Mouse (Mus musculus) Patski (cell line): ENCODE results near the gene Ube2d3. TPM values are rescaled to one million over a fixed set of nuclear protein-coding genes. Genes with fewer than 3 reads are reported as not detected.
"Not testable (repeated sequence)": the region's sequence is repeated elsewhere in the genome, so short reads cannot be mapped to it uniquely, and the experiment has no call there.

ENCODE experiments used
- ATAC-seq: fragments of 100-300 bp; one replicate; pipeline ENCODE4 v1.8.0; 2021
- CTCF ChIA-PET: fragments of 350-600 bp; sonication (Branson Sonifier 250); formaldehyde crosslinking; loops from one replicate; lab custom pipeline; 2022; ENCODE audit warnings: inconsistent platforms; lab: Charles Lee
- POLR2A ChIA-PET: fragments of 350-600 bp; sonication (Branson Sonifier 250); formaldehyde crosslinking; loops from one replicate; lab custom pipeline; 2022; ENCODE audit warnings: antibody characterized with exemption, inconsistent platforms; lab: Charles Lee
- DNase-seq: peaks from one replicate; pipeline ENCODE4 v3.0.0-alpha.2; 2011; ENCODE audit warnings: low read depth, low spot score
- H3K27me3 ChIP-seq: fragments of 371-371 bp; one replicate; pipeline ENCODE4 v1.5.1; 2021
- CTCF ChIP-seq: fragments of 100-300 bp; IDR thresholded peaks from one replicate; pipeline ENCODE4 v1.5.1; 2021
- in situ Hi-C: fragments of 300-500 bp; cut with MboI; formaldehyde crosslinking; loops from 3 replicates; pipeline ENCODE4 v1.11.1; 2018; ENCODE audit warnings: low pct_unique_long_range_greater_than_20kb, mixed read lengths
- polyA plus RNA-seq: library from polyadenylated mRNA; unstranded; gene quantifications from one replicate; pipeline ENCODE4 v1.2.3, GENCODE M21; 2021

Ube2d3 gene
- polyA plus RNA-seq, 1 experiment from 2014 or later = 431 TPM

DNA sequence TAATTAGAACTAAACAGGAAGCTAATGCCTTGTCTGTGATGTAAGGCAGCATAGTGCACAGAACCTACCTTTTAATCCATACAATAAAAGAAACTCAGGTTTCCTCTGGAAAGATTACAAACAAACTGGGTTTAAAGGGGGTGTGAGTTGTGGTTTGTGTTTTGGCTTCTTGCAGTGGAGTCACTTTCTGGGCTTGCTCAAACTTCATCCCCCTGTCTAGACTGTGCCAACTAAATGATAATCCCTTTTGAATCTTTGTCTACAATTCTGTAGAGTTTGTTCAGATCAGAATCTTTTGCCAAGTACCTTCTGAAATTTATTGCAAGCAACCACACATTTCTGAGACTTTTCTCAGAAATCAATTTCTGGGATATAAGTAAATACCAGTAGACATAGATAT is 7.0 kb downstream of the Ube2d3 start:
- ChIA-PET CTCF (interaction anchor here (0.9 to 2.1 kb wide), 3 partner anchors 10 to 125 kb away, joined by 3 to 10 read pairs (median 10); no protein-coding TSS in a partner anchor), POLR2A (interaction anchor here (0.8 to 1.6 kb wide), 3 partner anchors 22 to 60 kb away, joined by 3 to 5 read pairs (median 4); no protein-coding TSS in a partner anchor)
- ATAC-seq (no peak), DNase-seq (no peak)
- no peaks in the 10 kb centered on the region for H3K27me3 ChIP-seq
- no peak for TF ChIP-seq CTCF
- in situ Hi-C loops = no loop called here

DNA sequence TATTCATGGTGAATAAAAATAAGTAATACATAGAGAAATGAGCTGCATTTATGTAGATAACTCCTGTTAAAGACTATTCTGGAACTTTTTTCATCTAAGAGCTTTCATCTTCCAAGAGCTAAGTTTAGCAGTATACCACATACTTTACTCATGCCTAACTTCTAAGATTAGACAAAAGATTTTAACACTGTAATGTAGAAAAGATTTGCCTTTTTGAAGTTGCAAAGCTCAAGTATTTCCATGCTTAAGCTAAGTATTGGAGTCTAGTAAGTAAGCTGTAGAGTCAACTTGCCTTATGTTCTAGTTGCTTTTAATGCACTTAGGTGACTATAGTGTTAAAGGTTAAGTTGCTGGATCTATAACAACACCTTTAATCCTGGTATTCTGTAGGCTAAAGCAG is 21.0 kb downstream of the Ube2d3 start:
- ChIA-PET POLR2A (no interaction called here), CTCF (interaction anchor here (0.9 to 1.6 kb wide), 8 partner anchors 9 to 272 kb away, joined by 3 to 5 read pairs (median 4); no protein-coding TSS in a partner anchor)
- in situ Hi-C loops = no loop called here
- no peaks in the 10 kb centered on the region for H3K27me3 ChIP-seq
- TF ChIP-seq CTCF = no peak
- DNase-seq = no peak
- ATAC-seq = no peak

DNA sequence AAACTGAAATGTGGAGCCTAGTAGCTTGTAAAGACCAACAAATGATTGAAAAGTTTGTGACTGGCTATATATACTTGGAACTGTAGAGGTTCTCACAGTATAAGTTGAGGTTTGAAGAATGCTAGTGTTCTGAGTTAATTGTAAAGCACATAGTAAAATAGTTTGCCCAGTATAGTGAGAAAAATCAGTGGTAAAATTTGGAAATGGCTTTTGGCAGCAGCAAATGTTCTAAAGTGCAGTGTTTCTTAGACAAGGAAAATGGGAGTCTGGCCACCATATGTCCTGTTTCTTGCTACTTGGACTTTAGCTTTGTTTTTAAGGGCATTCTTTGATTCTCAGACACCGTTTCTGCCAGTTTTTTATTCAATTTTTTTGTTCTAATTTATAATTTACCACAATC is 30.5 kb downstream of the Ube2d3 start:
- no peaks in the 10 kb centered on the region for H3K27me3 ChIP-seq
- DNase-seq (no peak), ATAC-seq (no peak)
- CTCF ChIA-PET = interaction anchor here (1.1 to 1.3 kb wide), 2 partner anchors 9 to 17 kb away, joined by 3 to 4 read pairs; no protein-coding TSS in a partner anchor
- TF ChIP-seq CTCF = no peak
- in situ Hi-C loops = no loop called here
- POLR2A ChIA-PET = interaction anchor here (1.2 kb wide), 1 partner anchor 17 kb away, joined by 3 read pairs; the partner anchor contains the start of gene Manba

DNA sequence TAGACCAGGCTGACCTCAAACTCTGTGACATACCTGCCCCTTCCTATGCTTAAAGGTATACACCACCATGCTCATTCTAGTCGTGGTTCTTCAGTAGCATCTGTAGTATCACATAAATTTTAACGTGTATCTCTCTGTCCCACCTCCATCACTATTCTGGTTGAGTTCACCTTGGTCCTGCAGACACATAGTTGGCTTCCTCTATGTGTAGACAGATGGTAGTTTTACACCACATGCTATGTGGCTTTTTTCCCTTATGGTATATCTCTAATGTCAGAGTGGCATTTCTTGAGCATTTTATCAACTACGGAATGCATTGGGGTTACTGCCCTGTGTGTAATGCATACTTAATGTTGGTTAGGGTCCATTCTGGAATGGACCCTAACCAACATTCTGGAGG is 31.2 kb downstream of the Ube2d3 start:
- no peaks in the 10 kb centered on the region for H3K27me3 ChIP-seq
- in situ Hi-C loops = no loop called here
- POLR2A ChIA-PET = no interaction called here
- no peak for TF ChIP-seq CTCF
- ATAC-seq (no peak), DNase-seq (no peak)
- CTCF ChIA-PET = no interaction called here

DNA sequence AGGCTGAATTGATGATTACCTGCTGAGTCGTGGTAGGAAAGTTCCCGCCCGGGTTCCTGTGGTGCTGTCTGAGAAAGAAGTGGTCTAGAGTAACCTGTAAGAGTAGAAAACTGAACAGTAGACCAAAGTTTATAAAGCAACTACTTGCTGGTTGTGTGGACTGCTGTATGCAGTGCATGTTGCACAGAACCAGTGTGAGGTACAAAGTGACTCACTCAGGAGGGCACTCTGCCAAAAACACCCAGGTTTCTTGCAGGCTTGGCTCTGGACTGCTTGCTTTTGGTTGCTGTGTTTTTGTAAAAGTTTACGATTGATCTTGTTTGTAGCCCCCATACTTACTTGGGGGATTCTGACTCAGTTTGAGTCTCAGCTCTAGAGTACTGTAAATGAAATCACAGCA is 32.0 kb downstream of the Ube2d3 start:
- ATAC-seq (peak; percentile 97), DNase-seq (peak; percentile 91)
- ChIA-PET CTCF (no interaction called here), POLR2A (no interaction called here)
- TF ChIP-seq CTCF = no peak
- in situ Hi-C loops = no loop called here
- H3K27me3 ChIP-seq = no peaks in the 10 kb centered on the region

DNA sequence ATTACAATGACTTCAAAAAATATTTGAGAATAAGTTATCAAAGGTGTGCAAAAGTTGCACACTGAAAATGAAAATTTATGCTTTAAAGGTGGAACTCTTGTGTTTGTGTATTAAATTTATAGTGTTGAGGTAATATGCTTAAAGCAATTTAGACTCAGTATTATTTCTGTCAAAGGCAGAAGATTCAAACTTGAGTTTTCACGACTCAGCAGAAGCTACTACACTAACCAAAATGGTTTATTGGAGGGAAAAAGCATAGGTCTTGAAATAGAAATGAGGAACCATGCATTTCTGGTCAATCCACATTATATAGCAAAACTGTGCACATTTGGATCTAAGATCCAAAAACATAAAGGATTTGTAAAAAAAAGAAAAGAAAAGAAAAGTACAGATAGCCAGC is 32.9 kb downstream of the Ube2d3 start:
- in situ Hi-C loops = no loop called here
- TF ChIP-seq CTCF = no peak
- ATAC-seq (no peak), DNase-seq (no peak)
- CTCF ChIA-PET = no interaction called here
- POLR2A ChIA-PET = no interaction called here
- no peaks in the 10 kb centered on the region for H3K27me3 ChIP-seq

DNA sequence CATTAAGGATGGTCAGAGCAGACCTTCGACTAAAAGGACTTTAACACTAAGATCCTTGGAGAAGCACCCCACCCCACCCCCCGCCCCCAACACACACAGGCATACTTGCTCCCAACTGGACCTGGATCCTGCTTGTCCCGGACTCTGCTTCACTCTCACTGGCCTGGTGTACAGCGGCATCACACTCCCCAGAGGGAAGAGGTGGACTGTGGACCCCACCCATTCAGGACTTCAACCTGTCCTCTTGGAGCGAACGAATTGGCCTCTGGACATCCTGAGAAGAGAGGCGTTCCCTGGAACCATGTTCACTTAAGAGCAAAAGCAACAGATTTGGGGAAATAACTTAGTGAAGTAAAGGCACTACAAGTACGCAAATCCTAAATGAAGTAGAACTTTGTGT is 37.1 kb downstream of the Ube2d3 start:
- ATAC-seq (no peak), DNase-seq (no peak)
- POLR2A ChIA-PET = interaction anchor here (1.3 kb wide), 1 partner anchor 12 kb away, joined by 5 read pairs; no protein-coding TSS in a partner anchor
- CTCF ChIA-PET = interaction anchor here (0.9 to 1.4 kb wide), 4 partner anchors 9 to 16 kb away, joined by 3 to 6 read pairs (median 3); no protein-coding TSS in a partner anchor
- in situ Hi-C loops = no loop called here
- no peaks in the 10 kb centered on the region for H3K27me3 ChIP-seq
- no peak for TF ChIP-seq CTCF

DNA sequence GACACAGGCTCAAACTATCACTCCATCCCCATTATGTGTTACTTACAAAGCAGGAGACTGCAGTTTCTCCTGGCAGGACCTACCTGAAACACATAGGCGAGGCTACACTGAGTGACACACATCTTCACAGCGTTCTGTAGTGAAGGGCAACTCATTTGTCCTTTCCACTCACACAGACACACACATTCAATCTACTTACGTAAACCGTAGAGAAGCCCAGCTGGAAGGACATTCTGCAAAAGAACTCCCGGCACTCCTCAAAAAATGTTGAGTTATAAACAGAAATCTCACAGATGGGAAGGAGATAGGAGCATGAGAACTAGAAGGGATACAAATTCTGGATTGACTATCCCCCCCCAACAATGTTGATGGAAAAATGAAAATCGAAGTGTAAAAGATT is 38.3 kb downstream of the Ube2d3 start:
- CTCF ChIA-PET = interaction anchor here (1.0 to 1.4 kb wide), 3 partner anchors 11 to 27 kb away, joined by 3 to 6 read pairs (median 3); no protein-coding TSS in a partner anchor

DNA sequence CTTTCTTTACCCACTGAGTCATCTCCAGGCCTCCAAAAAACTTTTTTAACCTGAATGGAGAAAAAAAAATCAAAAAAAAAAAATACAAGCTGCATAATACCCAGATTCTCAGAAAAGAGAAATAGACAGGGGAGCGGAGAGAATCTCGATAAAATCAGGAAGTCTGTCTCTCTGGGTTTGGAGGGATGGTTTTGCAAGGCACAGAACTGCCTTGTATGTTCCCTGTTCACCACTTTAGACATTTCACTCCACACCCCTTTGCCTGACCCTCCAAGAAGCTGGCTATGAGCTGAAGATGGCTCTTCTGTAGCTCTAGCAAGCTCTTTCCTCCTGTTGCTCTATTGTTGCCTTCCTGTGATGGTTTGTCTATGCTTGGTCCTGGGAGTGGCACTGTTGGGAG is 39.0 kb downstream of the Ube2d3 start:
- ATAC-seq (no peak), DNase-seq (no peak)
- no peak for TF ChIP-seq CTCF
- CTCF ChIA-PET = interaction anchor here (0.9 to 1.0 kb wide), 2 partner anchors 10 to 26 kb away, joined by 3 read pairs; no protein-coding TSS in a partner anchor
- POLR2A ChIA-PET = interaction anchor here (0.6 to 1.1 kb wide), 2 partner anchors 38 to 242 kb away, joined by 3 to 4 read pairs; no protein-coding TSS in a partner anchor
- H3K27me3 ChIP-seq = no peaks in the 10 kb centered on the region
- in situ Hi-C loops = no loop called here

More for the DNA sequence above, 38.3 kb downstream of the Ube2d3 start:
- DNase-seq (no peak), ATAC-seq (no peak)
- in situ Hi-C loops = no loop called here
- TF ChIP-seq CTCF = no peak
- POLR2A ChIA-PET = interaction anchor here (0.7 kb wide), 1 partner anchor 158 kb away, joined by 3 read pairs; no protein-coding TSS in a partner anchor
- H3K27me3 ChIP-seq = no peaks in the 10 kb centered on the region

DNA sequence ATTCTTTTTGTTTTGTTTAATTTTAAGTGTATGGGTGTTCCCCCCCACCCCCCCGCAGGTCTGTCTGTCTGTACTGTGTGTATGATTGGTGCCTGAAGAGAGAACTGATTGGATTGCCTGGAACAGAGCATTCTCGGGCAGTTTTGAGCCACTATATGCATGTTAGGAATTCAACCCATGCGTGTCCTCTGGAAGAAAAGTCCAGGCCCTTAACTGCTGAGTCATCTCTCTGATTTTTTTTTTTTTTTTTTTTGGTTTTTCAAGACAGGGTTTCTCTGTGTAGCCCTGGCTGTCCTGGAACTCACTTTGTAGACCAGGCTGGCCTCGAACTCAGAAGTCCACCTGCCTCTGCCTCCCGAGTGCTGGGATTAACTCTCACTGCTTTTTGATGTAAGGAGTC is 41.1 kb downstream of the Ube2d3 start:
- DNase-seq, in situ Hi-C loops, POLR2A ChIA-PET, H3K27me3 ChIP-seq: not testable (repeated sequence)
- CTCF ChIA-PET = interaction anchor here (1.1 kb wide), 1 partner anchor 15 kb away, joined by 4 read pairs; no protein-coding TSS in a partner anchor
- ATAC-seq = peak; percentile 65

DNA sequence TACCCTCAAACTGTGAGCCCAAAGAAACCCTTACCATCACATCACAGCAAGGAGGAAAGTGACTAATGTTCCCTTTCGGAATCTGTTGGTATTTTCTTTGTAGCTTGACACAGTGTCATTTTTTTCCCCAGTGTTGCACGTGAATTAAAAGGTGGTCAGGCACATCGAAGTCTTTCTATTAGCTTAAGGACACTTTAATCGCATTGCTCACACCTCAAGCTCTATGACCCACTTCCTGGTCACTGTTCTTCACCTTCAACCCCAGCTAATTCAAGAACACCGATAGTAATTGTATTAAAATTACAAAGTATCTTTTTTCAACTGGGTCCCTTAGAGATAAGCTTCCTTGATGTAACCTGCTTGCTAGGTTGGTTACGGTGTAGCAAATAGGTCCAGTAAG is 42.8 kb downstream of the Ube2d3 start:
- H3K27me3 ChIP-seq = no peaks in the 10 kb centered on the region
- DNase-seq (no peak), ATAC-seq (no peak)
- in situ Hi-C loops = no loop called here
- POLR2A ChIA-PET = no interaction called here
- TF ChIP-seq CTCF = no peak
- CTCF ChIA-PET = interaction anchor here (1.4 kb wide), 1 partner anchor 26 kb away, joined by 3 read pairs; no protein-coding TSS in a partner anchor
